Mouse (Mus musculus) kidney, embryonic 15.5 days (tissue): ENCODE data around the gene Bicral. TPM values are rescaled to one million over a fixed set of nuclear protein-coding genes. Genes with fewer than 3 reads are reported as not detected.

Source experiments
- ATAC-seq: fragments of 200-750 bp; cut with Nextera tagmentation; replicated peaks from 2 replicates; pipeline ENCODE4 v1.8.0; 2017; ENCODE audit warnings: moderate TSS enrichment; ENCODE audit not compliant: low FRiP score
- H3K27ac ChIP-seq: fragments of 300-500 bp; sonication (generic); 2 replicates; pipeline ENCODE4 v1.5.1; 2015; ENCODE audit warnings: mild to moderate bottlenecking, inconsistent platforms
- H3K27me3 ChIP-seq: fragments of 300-500 bp; sonication (generic); 2 replicates; pipeline ENCODE4 v1.6.1; 2015; ENCODE audit warnings: inconsistent platforms
- H3K36me3 ChIP-seq: fragments of 300-500 bp; sonication (generic); 2 replicates; pipeline ENCODE4 v1.6.1; 2015; ENCODE audit warnings: inconsistent platforms
- H3K4me1 ChIP-seq: fragments of 300-500 bp; sonication (generic); 2 replicates; pipeline ENCODE4 v1.6.1; 2015; ENCODE audit warnings: inconsistent platforms
- H3K4me2 ChIP-seq: fragments of 300-500 bp; sonication (generic); 2 replicates; pipeline ENCODE4 v1.6.1; 2015; ENCODE audit warnings: moderate library complexity, mild to moderate bottlenecking, inconsistent platforms
- H3K4me3 ChIP-seq: fragments of 300-500 bp; sonication (generic); replicated peaks from 2 replicates; pipeline ENCODE4 v1.5.1; 2015; ENCODE audit warnings: mild to moderate bottlenecking, inconsistent platforms
- H3K9ac ChIP-seq: fragments of 300-500 bp; sonication (generic); 2 replicates; pipeline ENCODE4 v1.6.1; 2015; ENCODE audit warnings: mild to moderate bottlenecking, inconsistent platforms
- H3K9me3 ChIP-seq: fragments of 300-500 bp; sonication (generic); replicated peaks from 2 replicates; pipeline ENCODE4 v1.6.1; 2016; ENCODE audit warnings: inconsistent platforms
- WGBS: fragments of 180-500 bp; shearing (Covaris S2); methylation state at CpG from one replicate; pipeline ENCODE4 v1.1.7; 2015; ENCODE audit warnings: mixed read lengths; 5-methylcytosine and 5-hydroxymethylcytosine counted together
- polyA plus RNA-seq: library from polyadenylated mRNA; unstranded; fragments of >200 nt; fragmentation: Nextera tagmentation; extraction: Ambion mirVana; gene quantifications from 2 replicates; pipeline ENCODE4 v1.2.1, GENCODE M21; 2015

Bicral gene
- polyA plus RNA-seq, 1 experiment from 2014 or later, result 4.2 TPM

DNA sequence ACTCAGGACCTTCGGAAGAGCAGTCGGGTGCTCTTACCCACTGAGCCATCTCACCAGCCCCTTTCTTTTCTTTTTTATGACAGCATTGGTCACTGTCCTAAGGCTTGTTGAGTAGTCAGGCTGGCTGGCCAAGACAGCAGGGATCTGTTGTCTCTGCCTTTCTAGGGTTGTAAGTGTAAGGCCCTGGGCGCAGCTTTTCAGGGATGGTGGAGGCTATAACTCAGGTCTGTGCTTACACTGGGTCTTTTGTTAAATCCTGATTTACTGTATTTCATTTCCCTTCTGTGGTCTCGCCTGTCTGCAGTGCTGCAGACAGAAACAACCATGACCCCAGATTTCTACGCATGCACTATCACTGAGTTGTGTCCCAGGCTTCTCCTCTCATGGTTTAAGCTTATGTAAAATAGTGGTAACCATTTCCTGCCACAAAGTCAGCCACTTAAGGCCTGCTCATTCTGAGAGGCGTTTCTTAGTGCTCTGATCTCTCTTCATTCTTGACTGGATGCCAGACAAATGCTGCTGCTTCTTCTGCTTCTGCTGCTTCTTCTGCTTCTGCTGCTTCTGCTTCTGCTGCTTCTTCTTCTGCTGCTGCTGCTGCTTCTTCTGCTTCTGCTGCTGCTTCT lies 23.1 kb downstream of the Bicral start:
- no peak overlapping the region for H3K27ac ChIP-seq
- no peak for ATAC-seq
- WGBS, result 71% methylated on average over 6 of the region's 6 CpGs

DNA sequence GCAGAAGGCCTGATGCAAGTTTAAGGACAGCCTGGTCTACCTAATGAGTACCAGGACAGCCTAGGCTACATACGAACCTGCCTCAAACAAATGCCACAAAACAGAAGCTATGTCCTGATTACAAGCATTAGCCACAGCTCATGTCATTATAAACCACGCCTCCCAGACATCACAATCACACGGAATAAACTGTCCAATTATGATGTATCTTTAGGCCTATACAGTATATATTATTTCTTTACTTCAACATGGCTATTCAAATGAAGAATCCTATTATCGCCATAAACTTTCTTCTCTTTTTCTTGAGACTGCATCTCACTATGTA lies 25.3 kb downstream of the Bicral start:
- WGBS, result 92% methylated on average over 4 of the region's 4 CpGs
- H3K9ac ChIP-seq, result no peak overlapping the region
- H3K27me3 ChIP-seq, result no peaks in the 10 kb centered on the region
- no peaks in the 10 kb centered on the region for H3K9me3 ChIP-seq
- H3K4me2 ChIP-seq, result no peak overlapping the region
- peaks cover 23% of the 10 kb centered on the region for H3K4me1 ChIP-seq
- no peak for ATAC-seq
- peaks cover 13% of the 10 kb centered on the region for H3K36me3 ChIP-seq
- no peak overlapping the region for H3K27ac ChIP-seq
- H3K4me3 ChIP-seq, result no peak overlapping the region

More for the DNA sequence above, 23.1 kb downstream of the Bicral start:
- Histone ChIP-seq H3K4me1 (peaks cover 34% of the 10 kb centered on the region), H3K4me2 (no peak overlapping the region), H3K9me3 (no peaks in the 10 kb centered on the region), H3K36me3 (no peaks in the 10 kb centered on the region), H3K4me3 (no peak overlapping the region), H3K27me3 (no peaks in the 10 kb centered on the region), H3K9ac (no peak overlapping the region)

DNA sequence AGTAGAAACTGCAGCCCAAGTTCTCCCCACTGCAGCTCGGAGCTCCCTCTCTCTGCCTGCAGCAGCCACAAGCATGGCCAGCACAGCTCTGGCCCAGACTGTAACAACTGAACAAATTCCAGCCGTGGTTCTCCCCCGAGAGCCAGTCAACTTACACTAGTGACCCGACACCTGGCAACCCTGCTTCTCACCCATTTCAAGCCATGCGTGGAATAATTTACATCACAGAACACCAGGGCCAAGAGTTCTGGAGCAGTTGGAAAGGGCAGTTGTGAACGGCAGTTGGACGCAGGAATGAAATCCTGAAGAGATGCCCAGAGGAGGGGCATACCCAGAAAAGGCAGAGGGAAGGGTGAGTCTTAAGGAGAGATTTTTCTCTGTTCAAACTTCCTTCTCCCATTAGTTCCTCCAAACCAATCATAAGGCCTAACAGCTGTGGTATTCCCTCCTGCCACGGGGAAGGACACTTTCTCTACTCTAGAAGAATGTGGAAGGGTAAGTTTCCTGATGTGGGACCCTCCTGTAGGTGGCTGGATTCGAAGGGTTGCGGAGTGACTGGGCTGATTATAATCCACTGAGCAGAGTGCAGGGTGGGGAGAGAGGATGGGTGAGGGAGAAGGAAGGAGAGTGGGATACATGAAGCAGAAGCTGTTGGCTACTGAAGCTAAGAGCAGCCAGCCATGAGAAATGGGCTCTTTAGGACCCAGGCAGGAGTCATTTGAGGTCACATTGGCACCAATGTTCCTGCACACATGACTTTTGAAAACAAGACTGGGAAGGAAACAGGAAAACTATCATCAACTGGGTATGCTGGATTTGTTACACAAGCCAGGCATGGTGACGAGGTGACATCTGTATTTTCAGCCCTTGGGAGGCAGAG lies 25.9 kb downstream of the Bicral start:
- Histone ChIP-seq H3K36me3 (peaks cover 15% of the 10 kb centered on the region), H3K27me3 (no peaks in the 10 kb centered on the region), H3K9ac (no peak overlapping the region), H3K4me2 (no peak overlapping the region), H3K4me3 (no peak overlapping the region), H3K4me1 (peaks cover 18% of the 10 kb centered on the region), H3K9me3 (no peaks in the 10 kb centered on the region), H3K27ac (peak overlapping the region; percentile 57)
- no peak for ATAC-seq
- WGBS, result 38% methylated on average over 11 of the region's 11 CpGs

DNA sequence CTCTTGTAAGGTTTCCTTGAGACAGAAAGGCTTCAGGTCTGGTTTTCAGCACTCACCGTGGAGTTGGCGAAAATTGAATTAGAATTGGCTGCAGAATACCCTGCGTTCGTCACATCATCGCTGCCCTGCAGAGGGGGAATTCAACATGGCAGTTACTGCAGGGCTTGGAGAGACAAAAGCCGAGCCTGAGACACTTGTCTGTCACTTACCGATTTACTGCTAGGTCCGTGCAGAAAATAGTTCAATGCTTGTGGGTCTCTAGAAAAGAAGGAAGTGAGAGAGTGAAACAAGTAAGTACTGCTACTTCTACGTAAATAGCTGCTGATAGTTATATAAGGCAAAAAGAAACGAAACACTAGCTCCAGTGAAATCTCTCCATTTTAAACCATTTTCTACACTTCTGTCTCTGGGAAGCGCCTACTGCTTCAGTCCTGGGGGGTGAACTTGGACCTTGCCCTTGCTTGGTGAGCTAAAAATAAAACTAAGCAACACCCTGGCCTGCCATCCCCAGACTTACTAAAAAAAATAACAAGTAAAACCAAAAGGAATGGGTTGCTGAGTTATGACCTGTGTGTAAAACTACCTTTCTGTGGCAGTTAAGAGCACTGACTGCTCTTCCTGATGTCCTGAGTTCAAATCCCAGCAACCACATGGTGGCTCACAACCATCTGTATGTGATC lies 28.3 kb downstream of the Bicral start:
- Histone ChIP-seq H3K9ac (no peak overlapping the region), H3K27ac (no peak overlapping the region), H3K9me3 (no peaks in the 10 kb centered on the region), H3K36me3 (peaks cover 34% of the 10 kb centered on the region), H3K4me3 (no peak overlapping the region), H3K27me3 (no peaks in the 10 kb centered on the region), H3K4me2 (no peak overlapping the region), H3K4me1 (peaks cover 18% of the 10 kb centered on the region)
- ATAC-seq, result no peak
- WGBS, result 84% methylated on average over 11 of the region's 11 CpGs

DNA sequence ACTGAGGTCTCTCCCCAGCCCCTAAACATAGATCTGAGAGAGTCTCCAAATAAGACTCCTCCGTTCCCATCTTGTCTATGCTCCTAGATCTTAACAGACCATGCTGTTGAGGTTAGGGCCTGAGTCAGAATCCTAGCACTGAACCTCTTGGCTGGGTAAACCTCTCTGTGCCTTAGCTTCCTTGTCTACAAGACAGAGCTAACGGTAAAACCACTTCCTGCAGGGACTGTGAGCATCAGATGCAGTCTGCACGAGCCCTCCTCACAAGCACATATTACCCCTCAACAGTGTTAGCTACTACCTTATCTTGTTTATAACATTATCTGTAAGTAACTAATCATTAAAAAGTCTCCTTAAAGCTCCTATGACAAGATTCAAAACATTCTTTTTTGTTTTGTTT lies 29.3 kb downstream of the Bicral start:
- Histone ChIP-seq H3K4me3 (no peak overlapping the region), H3K4me1 (peaks cover 18% of the 10 kb centered on the region), H3K36me3 (peaks cover 45% of the 10 kb centered on the region), H3K9ac (no peak overlapping the region), H3K27me3 (no peaks in the 10 kb centered on the region), H3K27ac (no peak overlapping the region), H3K4me2 (no peak overlapping the region), H3K9me3 (no peaks in the 10 kb centered on the region)
- ATAC-seq, result no peak
- 89% methylated on average over 3 of the region's 3 CpGs for WGBS

DNA sequence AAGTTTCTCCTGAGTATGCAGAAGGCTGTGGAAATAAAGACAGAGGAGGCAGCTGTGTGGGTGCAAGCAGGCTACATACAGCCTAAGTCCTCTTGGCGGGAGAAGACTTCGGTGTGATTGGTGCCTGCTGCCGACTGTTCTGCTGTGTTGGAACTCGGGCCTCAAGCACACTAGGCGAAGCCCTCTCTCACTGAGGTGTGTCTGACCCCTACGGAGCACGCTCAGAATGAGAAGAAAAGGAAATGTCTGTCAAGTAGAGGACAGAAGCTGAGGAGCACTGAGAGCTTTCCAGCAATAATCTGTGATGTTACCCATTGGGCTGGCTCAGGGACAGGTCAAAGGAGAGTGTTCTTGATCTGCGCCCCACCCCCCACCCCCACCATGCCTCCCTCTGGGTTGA lies 35.2 kb downstream of the Bicral start:
- Histone ChIP-seq H3K27ac (no peak overlapping the region), H3K9me3 (no peaks in the 10 kb centered on the region), H3K9ac (no peak overlapping the region), H3K27me3 (no peaks in the 10 kb centered on the region), H3K4me1 (no peaks in the 10 kb centered on the region), H3K36me3 (peaks cover 63% of the 10 kb centered on the region), H3K4me2 (no peak overlapping the region), H3K4me3 (no peak overlapping the region)
- 93% methylated on average over 8 of the region's 8 CpGs for WGBS
- no peak for ATAC-seq

DNA sequence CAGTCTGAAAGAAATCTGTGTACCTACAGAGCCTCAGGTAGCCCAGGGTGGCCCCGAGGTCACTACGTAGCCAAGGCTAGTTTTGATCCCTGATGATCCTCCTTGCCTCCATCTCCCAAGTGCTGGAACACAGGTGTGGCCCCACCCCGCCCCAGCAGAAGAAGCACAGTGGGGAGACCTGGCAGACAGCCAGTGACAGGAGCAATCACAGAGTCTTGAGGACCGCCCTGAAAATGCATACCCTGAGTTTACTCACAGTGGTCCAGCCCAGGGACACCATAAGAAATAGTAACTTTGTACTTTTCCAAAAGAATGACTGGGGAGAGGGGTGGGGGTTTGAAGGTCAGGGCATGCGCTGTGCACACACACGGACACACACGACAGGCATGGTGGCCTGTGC lies 37.7 kb downstream of the Bicral start:
- no peaks in the 10 kb centered on the region for H3K4me1 ChIP-seq
- no peaks in the 10 kb centered on the region for H3K27me3 ChIP-seq
- H3K36me3 ChIP-seq, result peaks cover 54% of the 10 kb centered on the region
- H3K9ac ChIP-seq, result no peak overlapping the region
- WGBS, result 90% methylated on average over 7 of the region's 7 CpGs
- no peak overlapping the region for H3K27ac ChIP-seq
- ATAC-seq, result no peak
- no peaks in the 10 kb centered on the region for H3K9me3 ChIP-seq
- H3K4me3 ChIP-seq, result no peak overlapping the region
- H3K4me2 ChIP-seq, result no peak overlapping the region

DNA sequence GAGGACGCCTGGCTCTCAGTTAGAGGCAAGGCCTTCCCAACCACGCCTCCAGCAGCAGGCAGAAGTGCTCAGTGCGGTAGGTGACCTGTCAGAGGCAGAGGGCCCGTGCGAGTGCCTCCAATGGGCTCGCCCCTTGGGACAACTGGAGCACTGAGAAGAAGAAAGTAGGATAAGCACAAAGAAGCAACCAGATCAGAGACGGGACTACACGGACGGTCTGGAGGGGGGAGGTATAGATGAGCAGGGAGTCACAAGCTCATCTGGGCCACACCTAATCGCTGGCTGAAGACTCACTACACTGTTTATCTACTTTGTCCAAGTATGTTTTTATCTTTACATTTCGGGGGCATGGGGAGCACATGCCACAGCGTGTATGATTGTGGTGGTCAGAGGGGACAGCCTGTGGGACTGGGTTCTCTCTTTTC lies 40.5 kb downstream of the Bicral start:
- no peaks in the 10 kb centered on the region for H3K9me3 ChIP-seq
- no peak overlapping the region for H3K4me3 ChIP-seq
- 89% methylated on average over 12 of the region's 12 CpGs for WGBS

DNA sequence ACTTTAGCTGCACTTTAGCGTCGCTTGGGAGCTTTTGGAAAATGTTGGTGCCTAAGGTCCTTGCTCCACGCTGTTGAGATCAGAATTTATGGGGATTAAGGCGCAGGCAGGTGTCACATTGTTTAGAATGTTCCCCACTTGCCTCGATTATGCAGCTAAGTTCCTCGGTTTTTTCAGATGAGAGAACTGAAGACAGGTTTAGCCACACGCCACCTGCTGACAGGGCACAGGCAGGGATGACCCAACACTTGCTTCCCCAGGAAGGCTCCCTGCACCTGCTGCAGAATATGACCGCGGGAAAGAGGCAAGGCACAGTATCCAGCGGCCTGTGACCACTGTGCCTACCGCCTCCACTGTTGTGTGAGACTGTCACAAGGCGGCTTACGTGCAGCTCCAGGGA lies 42.0 kb downstream of the Bicral start:
- Histone ChIP-seq H3K4me2 (no peak overlapping the region), H3K9me3 (no peaks in the 10 kb centered on the region), H3K4me1 (no peaks in the 10 kb centered on the region), H3K9ac (no peak overlapping the region), H3K27ac (no peak overlapping the region), H3K4me3 (no peak overlapping the region), H3K36me3 (peaks cover 46% of the 10 kb centered on the region), H3K27me3 (no peaks in the 10 kb centered on the region)
- WGBS, result 67% methylated on average over 13 of the region's 13 CpGs
- no peak for ATAC-seq

More for the DNA sequence above, 40.5 kb downstream of the Bicral start:
- Histone ChIP-seq H3K9ac (no peak overlapping the region), H3K27me3 (no peaks in the 10 kb centered on the region), H3K4me1 (no peaks in the 10 kb centered on the region), H3K27ac (no peak overlapping the region), H3K4me2 (no peak overlapping the region), H3K36me3 (peaks cover 43% of the 10 kb centered on the region)
- no peak for ATAC-seq

DNA sequence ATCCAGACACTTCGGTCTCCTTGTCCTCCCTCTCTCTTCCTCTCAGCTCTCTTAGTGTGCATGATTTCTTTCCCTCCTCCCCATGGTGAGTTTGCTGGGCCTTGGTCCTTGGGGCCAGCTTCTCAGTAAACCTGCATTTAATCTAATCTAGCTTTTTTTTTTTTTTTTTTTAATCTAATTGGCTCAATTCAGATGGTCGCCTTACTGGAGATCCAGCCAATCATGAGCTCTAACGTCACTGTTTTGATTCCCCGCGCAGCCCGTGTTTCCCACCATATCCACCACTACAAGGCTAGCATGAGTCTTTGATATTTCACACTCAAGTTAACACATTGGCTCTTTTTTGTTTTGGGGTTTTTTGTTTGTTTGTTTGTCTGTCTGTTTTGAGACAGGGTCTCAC lies 43.8 kb downstream of the Bicral start:
- H3K27me3 ChIP-seq, result no peaks in the 10 kb centered on the region
- WGBS, result 92% methylated on average over 6 of the region's 6 CpGs
- H3K9me3 ChIP-seq, result no peaks in the 10 kb centered on the region
- no peak for ATAC-seq
- peaks cover 48% of the 10 kb centered on the region for H3K36me3 ChIP-seq
- H3K4me1 ChIP-seq, result no peaks in the 10 kb centered on the region
- H3K27ac ChIP-seq, result no peak overlapping the region
- H3K4me3 ChIP-seq, result no peak overlapping the region
- no peak overlapping the region for H3K9ac ChIP-seq
- H3K4me2 ChIP-seq, result no peak overlapping the region

DNA sequence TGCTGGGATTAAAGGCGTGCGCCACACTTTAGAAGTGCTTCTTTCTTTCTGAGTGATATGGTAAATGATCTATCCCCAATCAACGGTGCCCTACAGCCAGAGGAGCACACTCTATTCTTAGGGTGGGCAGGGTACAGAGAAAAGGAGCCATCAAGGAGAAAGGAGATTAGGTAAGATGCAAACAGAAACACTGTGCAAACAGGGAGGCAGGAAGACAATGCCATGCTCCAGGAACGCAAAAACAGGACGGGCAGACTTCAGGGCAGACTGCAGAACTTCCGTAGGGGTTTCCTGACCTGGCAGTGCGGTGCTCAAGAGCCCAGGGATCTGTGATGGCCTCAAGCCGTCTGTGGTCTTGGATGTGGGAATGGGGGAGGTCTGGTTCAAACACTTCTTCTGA lies 44.6 kb downstream of the Bicral start:
- Histone ChIP-seq H3K27me3 (no peaks in the 10 kb centered on the region), H3K9me3 (no peaks in the 10 kb centered on the region), H3K4me3 (no peak overlapping the region), H3K4me2 (no peak overlapping the region), H3K36me3 (peaks cover 54% of the 10 kb centered on the region), H3K4me1 (no peaks in the 10 kb centered on the region), H3K9ac (no peak overlapping the region), H3K27ac (no peak overlapping the region)
- WGBS, result 79% methylated on average over 8 of the region's 8 CpGs
- ATAC-seq, result no peak

DNA sequence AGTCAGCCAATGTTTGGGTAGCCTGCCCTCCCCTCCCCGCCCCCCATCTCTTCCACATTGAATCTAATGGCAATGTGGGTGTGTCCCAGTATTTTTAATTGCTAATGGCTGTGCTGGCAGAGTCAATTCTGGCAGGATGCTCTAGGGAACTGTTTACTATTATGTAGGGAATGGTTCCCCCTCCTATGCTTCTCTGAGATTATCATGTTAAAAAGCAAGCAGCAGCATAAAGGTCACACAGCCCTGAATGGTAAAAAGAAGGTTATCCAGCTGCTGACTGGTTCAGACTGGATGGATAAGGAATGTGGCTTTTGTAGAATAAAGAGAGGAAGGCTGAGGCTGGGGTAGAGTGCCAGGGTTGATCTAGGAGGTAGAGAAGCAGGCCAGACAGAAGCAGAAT lies 45.8 kb downstream of the Bicral start:
- H3K9ac ChIP-seq, result no peak overlapping the region
- no peak overlapping the region for H3K27ac ChIP-seq
- WGBS, result 91% methylated on average over 1 of the region's 1 CpGs
- ATAC-seq, result no peak
- H3K9me3 ChIP-seq, result no peaks in the 10 kb centered on the region
- no peaks in the 10 kb centered on the region for H3K27me3 ChIP-seq
- H3K4me3 ChIP-seq, result no peak overlapping the region
- no peaks in the 10 kb centered on the region for H3K4me1 ChIP-seq
- no peak overlapping the region for H3K4me2 ChIP-seq
- peaks cover 59% of the 10 kb centered on the region for H3K36me3 ChIP-seq
